Mouse (Mus musculus): ENCODE measurements around the gene Gstm4. TPM values are rescaled to one million over a fixed set of nuclear protein-coding genes. Genes with fewer than 3 reads are reported as not detected.
"Not testable (repeated sequence)": the region's sequence is repeated elsewhere in the genome, so short reads cannot be mapped to it uniquely, and the experiment has no call there.

Gstm4 gene
- total RNA-seq, 4 experiments from 2014 or later = 15.3 to 20.7 (median 19.6) TPM

- no peak for DNase-seq
These were observed 24.7 kb upstream of the Gstm4 start for GRCm38 (mm10) chr3:108069231-108069870.

GRCm38 (mm10) chr3:108068826-108069225 is 24.1 kb upstream of the Gstm4 start:
- DNase-seq = no peak

- DNase-seq = no peak
These were observed 22.8 kb upstream of the Gstm4 start for GRCm38 (mm10) chr3:108067370-108067934.

- no peak for DNase-seq
These were observed 20.9 kb upstream of the Gstm4 start for GRCm38 (mm10) chr3:108065551-108065950.

- DNase-seq = no peak
These were observed 20.0 kb upstream of the Gstm4 start for GRCm38 (mm10) chr3:108064672-108065071.

GRCm38 (mm10) chr3:108062648-108063047 is 18.0 kb upstream of the Gstm4 start:
- no peak for DNase-seq

GRCm38 (mm10) chr3:108061420-108061819 is 16.7 kb upstream of the Gstm4 start:
- DNase-seq = no peak

GRCm38 (mm10) chr3:108050493-108050892 is 5.8 kb upstream of the Gstm4 start:
- DNase-seq = no peak

- DNase-seq = no peak
These were observed 3.6 kb upstream of the Gstm4 start for GRCm38 (mm10) chr3:108048306-108048705.

GRCm38 (mm10) chr3:108046944-108047655 is 2.4 kb upstream of the Gstm4 start:
- no peak for DNase-seq

GRCm38 (mm10) chr3:108033156-108033555 is 11.5 kb downstream of the Gstm4 start:
- no peak for DNase-seq

- DNase-seq = no peak
These were observed 12.6 kb downstream of the Gstm4 start for GRCm38 (mm10) chr3:108032113-108032512.

- DNase-seq = no peak
These were observed 15.9 kb downstream of the Gstm4 start for GRCm38 (mm10) chr3:108028641-108029365.

GRCm38 (mm10) chr3:108026597-108026996 is 18.1 kb downstream of the Gstm4 start:
- no peak for DNase-seq

GRCm38 (mm10) chr3:108026049-108026448 is 18.6 kb downstream of the Gstm4 start:
- no peak for DNase-seq

GRCm38 (mm10) chr3:108025318-108025717 is 19.4 kb downstream of the Gstm4 start:
- DNase-seq = no peak

GRCm38 (mm10) chr3:108022650-108023049 is 22.0 kb downstream of the Gstm4 start:
- no peak for DNase-seq

- DNase-seq = not testable (repeated sequence)
These were observed 24.2 kb downstream of the Gstm4 start for GRCm38 (mm10) chr3:108020351-108021022.

GRCm38 (mm10) chr3:108019226-108019625 is 25.5 kb downstream of the Gstm4 start:
- not testable (repeated sequence) for DNase-seq

- DNase-seq = no peak
These were observed 26.4 kb downstream of the Gstm4 start for GRCm38 (mm10) chr3:108018190-108018820.

GRCm38 (mm10) chr3:108017473-108018189 is 27.1 kb downstream of the Gstm4 start, which contains the start of gene Gstm1:
TSS of gene Gstm1 (minus strand) at chr3:108017973.
- DNase-seq = peak; percentile 96
